Mouse (Mus musculus) stomach, postnatal 0 days (tissue): ENCODE results near the gene Rpn2. TPM values are rescaled to one million over a fixed set of nuclear protein-coding genes. Genes with fewer than 3 reads are reported as not detected.

ENCODE experiments used
- ATAC-seq: fragments of 200-750 bp; cut with Nextera tagmentation; 2 replicates; pipeline ENCODE4 v1.8.0; 2017; ENCODE audit not compliant: low FRiP score, low TSS enrichment
- DNase-seq: peaks from one replicate; pipeline ENCODE4 v3.0.0-alpha.2; 2016; ENCODE audit warnings: low spot score
- H3K27ac ChIP-seq: fragments of 300-500 bp; sonication (generic); replicated peaks from 2 replicates; pipeline ENCODE4 v1.5.1; 2014; ENCODE audit warnings: mild to moderate bottlenecking, control low read depth
- H3K27me3 ChIP-seq: fragments of 300-500 bp; sonication (generic); 2 replicates; pipeline ENCODE4 v1.6.1; 2014; ENCODE audit warnings: low read length; ENCODE audit not compliant: control insufficient read depth, insufficient read depth
- H3K36me3 ChIP-seq: fragments of 300-500 bp; sonication (generic); 2 replicates; pipeline ENCODE4 v1.6.1; 2014; ENCODE audit warnings: low read length, mixed read lengths; ENCODE audit not compliant: control insufficient read depth, insufficient read depth
- H3K4me1 ChIP-seq: fragments of 300-500 bp; sonication (generic); replicated peaks from 2 replicates; pipeline ENCODE4 v1.6.1; 2014; ENCODE audit warnings: antibody characterized with exemption; ENCODE audit not compliant: control insufficient read depth, insufficient read depth
- H3K4me2 ChIP-seq: fragments of 300-500 bp; sonication (generic); replicated peaks from 2 replicates; pipeline ENCODE4 v1.6.1; 2014; ENCODE audit warnings: low read depth, mild to moderate bottlenecking, control low read depth, moderate library complexity
- H3K4me3 ChIP-seq: fragments of 300-500 bp; sonication (generic); 2 replicates; pipeline ENCODE4 v1.5.1; 2014; ENCODE audit warnings: low read depth, low read length, control low read depth
- H3K9ac ChIP-seq: fragments of 300-500 bp; sonication (generic); 2 replicates; pipeline ENCODE4 v1.6.1; 2014; ENCODE audit warnings: mild to moderate bottlenecking, low read length, control low read depth, mixed read lengths
- H3K9me3 ChIP-seq: fragments of 300-500 bp; sonication (generic); 2 replicates; pipeline ENCODE4 v1.6.1; 2016; ENCODE audit warnings: low read length; ENCODE audit not compliant: control insufficient read depth
- CTCF ChIP-seq: IDR thresholded peaks from 2 replicates; pipeline ENCODE4 v1.5.1; 2016; ENCODE audit warnings: antibody characterized with exemption, low read depth, mild to moderate bottlenecking, moderate library complexity
- EP300 ChIP-seq: optimal IDR thresholded peaks from 2 replicates; pipeline ENCODE3; 2016; ENCODE audit warnings: antibody characterized with exemption
- WGBS: fragments of 180-500 bp; shearing (Covaris S2); extraction: QIAGEN DNeasy Blood & Tissue Kit; methylation state at CpG from one replicate; pipeline ENCODE4 v1.1.7; 2014; 5-methylcytosine and 5-hydroxymethylcytosine counted together
- polyA plus RNA-seq: library from polyadenylated mRNA; unstranded; fragments of >200 nt; fragmentation: Nextera tagmentation; extraction: Ambion mirVana; gene quantifications from 2 replicates; pipeline ENCODE4 v1.2.1, GENCODE M21; 2015

The Rpn2 gene
- polyA plus RNA-seq, 1 experiment from 2014 or later = 192 TPM

- Histone ChIP-seq H3K4me3 (no peak overlapping the region), H3K27ac (no peak overlapping the region), H3K9ac (no peak overlapping the region), H3K4me2 (no peak overlapping the region), H3K4me1 (no peaks in the 10 kb centered on the region), H3K36me3 (peaks cover 25% of the 10 kb centered on the region), H3K9me3 (no peaks in the 10 kb centered on the region), H3K27me3 (no peaks in the 10 kb centered on the region)
- 78% methylated on average over 3 of the region's 3 CpGs for WGBS
- DNase-seq = no peak
- TF ChIP-seq EP300 (no peak), CTCF (no peak)
- no peak for ATAC-seq
These were observed 34.9 kb downstream of the Rpn2 start for GRCm38 (mm10) chr2:157313718-157314117.

GRCm38 (mm10) chr2:157314310-157314709 is 35.5 kb downstream of the Rpn2 start:
- no peak for ATAC-seq
- 83% methylated on average over 7 of the region's 7 CpGs for WGBS

DNA sequence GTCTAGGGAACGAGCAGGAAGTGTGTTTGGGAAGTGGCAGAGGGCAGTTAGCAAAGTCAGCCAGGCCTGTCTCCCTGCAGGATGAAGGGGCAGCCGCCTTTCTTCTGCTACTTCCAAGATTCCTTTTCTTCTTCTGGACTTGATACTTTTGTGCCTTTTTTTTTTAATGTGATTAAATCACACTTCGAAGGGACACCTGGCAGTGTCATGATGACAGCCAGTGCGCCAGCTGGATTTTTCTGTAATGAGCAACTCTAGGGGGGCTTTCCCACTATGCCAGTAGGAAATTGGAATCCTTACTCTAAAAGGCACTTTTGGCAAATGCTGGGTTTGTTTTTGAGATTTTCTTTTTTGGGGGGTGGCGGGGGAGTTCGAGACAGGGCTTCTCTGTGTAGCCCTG is 36.7 kb downstream of the Rpn2 start:
- peaks cover 19% of the 10 kb centered on the region for H3K36me3 ChIP-seq
- WGBS = 87% methylated on average over 6 of the region's 6 CpGs

More at GRCm38 (mm10) chr2:157314310-157314709, 35.5 kb downstream of the Rpn2 start:
- no peak overlapping the region for H3K9ac ChIP-seq
- H3K27ac ChIP-seq = no peak overlapping the region
- DNase-seq = no peak
- no peaks in the 10 kb centered on the region for H3K9me3 ChIP-seq
- H3K4me3 ChIP-seq = no peak overlapping the region
- H3K36me3 ChIP-seq = peaks cover 25% of the 10 kb centered on the region
- no peaks in the 10 kb centered on the region for H3K27me3 ChIP-seq
- H3K4me2 ChIP-seq = no peak overlapping the region
- no peak for TF ChIP-seq EP300
- H3K4me1 ChIP-seq = no peaks in the 10 kb centered on the region

DNA sequence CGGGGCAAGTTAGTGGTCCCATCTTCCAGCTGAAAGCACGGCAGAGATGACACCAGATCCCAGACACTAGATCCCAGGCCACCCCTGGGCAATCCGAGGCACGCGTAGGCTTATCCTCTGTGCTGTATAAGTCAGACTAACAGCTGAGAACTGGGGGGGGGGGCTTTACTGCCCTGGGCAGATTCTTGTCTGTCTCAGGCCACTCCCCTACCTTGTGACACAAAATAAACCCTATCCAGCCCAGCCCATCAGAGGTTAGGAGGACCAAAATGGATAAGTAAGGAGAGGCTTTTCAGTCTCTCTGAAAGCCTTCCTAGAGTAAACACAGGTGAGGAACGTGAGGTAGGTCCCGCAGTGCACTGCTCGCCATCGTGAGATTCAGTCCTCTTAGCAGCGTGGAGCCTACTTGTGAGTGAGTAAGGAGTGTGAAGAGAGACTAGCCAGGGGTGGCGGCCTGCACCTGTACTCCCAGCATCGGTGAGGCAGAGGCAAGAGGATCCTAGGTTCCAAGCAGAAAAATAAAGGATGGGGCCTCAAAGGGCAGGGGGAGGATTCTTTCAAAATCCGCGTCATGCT is 37.6 kb downstream of the Rpn2 start:
- no peak for DNase-seq
- H3K9me3 ChIP-seq = no peaks in the 10 kb centered on the region
- ATAC-seq = no peak; the same call in 1 of the 2 replicates
- H3K4me1 ChIP-seq = no peaks in the 10 kb centered on the region
- H3K4me3 ChIP-seq = no peak overlapping the region
- 66% methylated on average over 14 of the region's 14 CpGs for WGBS
- peaks cover 21% of the 10 kb centered on the region for H3K36me3 ChIP-seq
- no peak overlapping the region for H3K4me2 ChIP-seq
- H3K27ac ChIP-seq = no peak overlapping the region
- H3K9ac ChIP-seq = no peak overlapping the region
- no peaks in the 10 kb centered on the region for H3K27me3 ChIP-seq
- TF ChIP-seq CTCF (no peak), EP300 (no peak)

More for the DNA sequence above, 36.7 kb downstream of the Rpn2 start:
- no peak overlapping the region for H3K27ac ChIP-seq
- no peaks in the 10 kb centered on the region for H3K27me3 ChIP-seq
- ATAC-seq (no peak), DNase-seq (no peak)
- H3K9ac ChIP-seq = no peak overlapping the region
- H3K4me1 ChIP-seq = no peaks in the 10 kb centered on the region
- H3K4me2 ChIP-seq = no peak overlapping the region
- H3K9me3 ChIP-seq = no peaks in the 10 kb centered on the region
- TF ChIP-seq CTCF = no peak
- no peak overlapping the region for H3K4me3 ChIP-seq

GRCm38 (mm10) chr2:157317220-157317619 is 38.4 kb downstream of the Rpn2 start:
- no peak for TF ChIP-seq EP300
- no peak for TF ChIP-seq CTCF
- H3K4me3 ChIP-seq = no peak overlapping the region
- H3K36me3 ChIP-seq = peaks cover 24% of the 10 kb centered on the region
- H3K27ac ChIP-seq = no peak overlapping the region
- 69% methylated on average over 6 of the region's 6 CpGs for WGBS
- no peaks in the 10 kb centered on the region for H3K4me1 ChIP-seq
- DNase-seq (no peak), ATAC-seq (no peak)
- H3K4me2 ChIP-seq = no peak overlapping the region
- H3K9me3 ChIP-seq = no peaks in the 10 kb centered on the region
- no peaks in the 10 kb centered on the region for H3K27me3 ChIP-seq
- no peak overlapping the region for H3K9ac ChIP-seq

- Histone ChIP-seq H3K27ac (0 out of 2 replicates have a peak overlapping the region, but pooled peaks have one; percentile 18), H3K9ac (no peak overlapping the region), H3K4me3 (no peak overlapping the region), H3K36me3 (peaks cover 28% of the 10 kb centered on the region), H3K4me1 (no peaks in the 10 kb centered on the region), H3K27me3 (no peaks in the 10 kb centered on the region), H3K9me3 (no peaks in the 10 kb centered on the region), H3K4me2 (no peak overlapping the region)
- 69% methylated on average over 8 of the region's 8 CpGs for WGBS
- ATAC-seq (no peak), DNase-seq (no peak)
- TF ChIP-seq EP300 = no peak
- no peak for TF ChIP-seq CTCF
These were observed 41.3 kb downstream of the Rpn2 start for GRCm38 (mm10) chr2:157320135-157320534.
